Mouse (Mus musculus) hematopoietic stem cell, adult 5-6 weeks (primary cell): ENCODE data around the gene Tmem211. TPM values are rescaled to one million over a fixed set of nuclear protein-coding genes. Genes with fewer than 3 reads are reported as not detected.

Experiments
- total RNA-seq: library from RNA; stranded (forward); fragments of 172-1452, 232-1000 nt; gene quantifications from 2 replicates; pipeline ENCODE4 v1.2.3, GENCODE M21; 2017

The Tmem211 gene
- total RNA-seq, 1 experiment from 2014 or later = not detected

Other genes starting within 250 kb of the Tmem211 start
- gene Grk3, start 211.1 kb upstream of the Tmem211 start, total RNA-seq = 28.2 and 31.4 TPM in 2 replicates
- gene Crybb2, start 156.8 kb upstream of the Tmem211 start, total RNA-seq = not detected in 2 replicates
- not detected in 2 replicates for gene Crybb3, start 145.3 kb upstream of the Tmem211 start, total RNA-seq
- gene 2900026A02Rik, start 5.7 kb upstream of the Tmem211 start, total RNA-seq = 9.7 and 10.8 TPM in 2 replicates
- gene Sgsm1, start 83.9 kb downstream of the Tmem211 start, total RNA-seq = 8.2 and 20.1 TPM in 2 replicates
- not detected in 2 replicates for gene Aym1, start 130.4 kb downstream of the Tmem211 start, total RNA-seq